Mouse (Mus musculus) megakaryocyte, embryonic 14.5 days (primary cell): ENCODE measurements at regions not wholly inside any gene's neighbourhood (a gene's known extent, or its start where the extent isn't known, plus 50 kb on each side); places are given as distances from the start of the nearest gene placed in this dataset.
A peak's percentile ranks its signal among the peaks of the same experiment; 100 is the strongest.

Experiments used
- H3K27me3 ChIP-seq: replicated peaks from 2 replicates; pipeline ENCODE3; 2012; ENCODE audit warnings: inconsistent platforms
- H3K36me3 ChIP-seq: replicated peaks from 2 replicates; pipeline ENCODE3; 2012; ENCODE audit warnings: low read length, inconsistent platforms, mixed read lengths
- H3K4me1 ChIP-seq: 2 replicates; pipeline ENCODE4 v1.6.1; 2012; ENCODE audit warnings: inconsistent platforms
- H3K4me3 ChIP-seq: replicated peaks from 2 replicates; pipeline ENCODE3; 2012; ENCODE audit warnings: moderate library complexity, mild to moderate bottlenecking, inconsistent platforms
- H3K9me3 ChIP-seq: 2 replicates; pipeline ENCODE4 v1.6.1; 2012; ENCODE audit warnings: inconsistent platforms
- FLI1 ChIP-seq: IDR thresholded peaks from 2 replicates; pipeline ENCODE4 v1.6.1; 2012; ENCODE audit warnings: low read length, inconsistent platforms, mixed read lengths
- GATA1 ChIP-seq: IDR thresholded peaks from 3 replicates; pipeline ENCODE4 v1.6.1; 2012; ENCODE audit warnings: mixed read lengths, low read length, inconsistent platforms, borderline replicate concordance

DNA sequence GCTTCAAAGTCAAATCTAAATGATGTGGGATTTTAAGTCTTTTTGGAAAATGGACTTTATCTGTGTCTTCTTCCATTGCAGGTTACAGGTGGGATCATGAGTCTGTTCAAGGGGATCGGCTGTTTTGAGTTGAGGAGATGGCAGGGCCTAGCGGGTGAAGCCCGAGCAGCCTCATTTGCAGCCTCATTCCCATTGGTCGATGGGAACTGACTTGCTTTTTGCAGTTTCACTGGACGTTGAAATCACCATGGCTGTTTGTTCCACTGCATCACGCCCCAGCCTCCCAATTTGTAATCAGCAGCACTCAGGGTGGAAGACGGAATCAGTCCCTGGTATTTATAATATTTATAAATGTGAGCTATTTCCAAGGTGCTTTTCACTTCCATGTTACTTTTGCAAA is 63.0 kb upstream of the Slc1a1 start:
- Histone ChIP-seq H3K36me3 (no peaks in the 10 kb centered on the region), H3K4me3 (no peak overlapping the region), H3K27me3 (peaks cover 6% of the 10 kb centered on the region), H3K4me1 (peaks cover 12% of the 10 kb centered on the region), H3K9me3 (no peaks in the 10 kb centered on the region)
- TF ChIP-seq FLI1 (no peak), GATA1 (no peak)

DNA sequence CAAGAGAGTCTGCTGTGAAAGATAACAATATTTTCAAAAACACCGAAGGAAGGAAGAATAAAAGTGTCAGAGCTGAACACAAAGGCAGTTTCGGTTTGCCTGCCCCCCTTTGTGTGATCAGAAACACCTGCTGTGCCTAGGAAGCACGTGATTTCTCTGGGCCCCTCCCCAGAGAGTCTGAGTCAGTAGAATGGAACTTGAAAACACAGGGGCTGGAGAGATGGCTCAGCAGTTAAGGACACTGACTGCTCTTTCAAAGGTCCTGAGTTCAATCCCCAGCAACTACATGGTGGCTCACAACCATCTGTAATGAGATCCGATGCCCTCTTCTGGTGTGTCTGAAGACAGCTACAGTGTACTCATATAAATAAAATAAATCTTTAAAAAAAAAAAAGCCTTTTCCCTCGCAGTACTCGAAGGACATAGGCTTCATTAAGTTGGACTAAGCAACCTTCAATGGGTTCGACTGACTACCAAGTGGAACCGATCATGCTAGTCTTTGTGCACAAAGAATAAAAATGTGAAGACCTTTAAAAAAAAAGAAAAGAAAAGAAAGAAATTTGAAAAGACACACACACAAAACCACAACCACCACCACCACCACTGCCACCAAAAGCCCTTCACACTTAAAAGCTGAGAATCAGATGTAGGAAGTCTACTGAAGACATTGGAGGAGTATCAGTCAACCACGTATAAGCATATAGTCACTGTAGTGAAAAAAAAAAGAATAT is 61.8 kb upstream of the Slc1a1 start:
- H3K4me3 ChIP-seq, result no peak overlapping the region
- peaks cover 2% of the 10 kb centered on the region for H3K27me3 ChIP-seq
- H3K36me3 ChIP-seq, result no peaks in the 10 kb centered on the region
- no peaks in the 10 kb centered on the region for H3K9me3 ChIP-seq
- TF ChIP-seq FLI1 (no peak), GATA1 (no peak)
- peaks cover 19% of the 10 kb centered on the region for H3K4me1 ChIP-seq

DNA sequence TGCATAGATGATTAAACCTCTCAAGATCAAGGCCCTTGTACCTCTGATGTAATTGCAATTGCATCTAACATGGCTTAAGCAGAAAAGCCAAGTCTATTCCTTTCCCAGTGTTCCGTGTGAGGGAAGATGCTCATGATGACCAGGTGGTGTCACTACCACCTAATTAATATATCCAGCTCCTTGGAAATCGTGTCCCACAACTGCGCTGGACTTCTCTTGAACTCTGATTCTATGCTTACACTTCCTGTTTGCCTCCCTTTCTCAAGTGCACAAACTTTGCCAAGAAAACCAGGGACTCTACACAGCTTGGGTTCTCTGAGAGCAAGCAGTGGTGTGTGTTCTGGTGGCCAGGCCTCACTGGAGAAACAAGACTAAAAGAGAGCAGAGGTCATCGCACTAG is 58.0 kb upstream of the Slc1a1 start:
- Histone ChIP-seq H3K4me3 (no peak overlapping the region), H3K36me3 (no peaks in the 10 kb centered on the region), H3K4me1 (peaks cover 14% of the 10 kb centered on the region), H3K27me3 (peaks cover 2% of the 10 kb centered on the region), H3K9me3 (peaks cover 4% of the 10 kb centered on the region; the same call in 1 of the 2 replicates)
- TF ChIP-seq GATA1, result no peak
- no peak for TF ChIP-seq FLI1

DNA sequence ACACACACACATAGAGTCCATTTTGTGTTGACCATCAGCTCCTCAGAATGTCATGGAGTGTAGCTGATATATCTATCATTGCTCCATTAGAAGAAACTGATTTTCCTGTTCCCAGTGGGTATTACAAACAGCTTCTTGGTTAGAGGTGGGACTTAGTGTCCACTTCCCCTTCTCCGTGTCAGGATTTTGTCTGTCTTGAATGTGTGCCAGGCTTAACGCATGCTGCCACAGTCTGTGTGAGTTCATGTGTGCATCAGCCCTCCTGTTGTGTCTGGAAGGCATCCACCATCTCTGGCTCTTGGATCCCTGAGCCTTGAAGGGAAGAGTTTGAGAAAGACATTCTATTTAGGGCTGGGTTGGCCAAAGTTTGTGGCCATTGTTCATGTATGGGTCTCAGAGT is 57.2 kb upstream of the Slc1a1 start:
- no peak for TF ChIP-seq FLI1
- no peak for TF ChIP-seq GATA1
- Histone ChIP-seq H3K4me1 (peaks cover 11% of the 10 kb centered on the region), H3K27me3 (peaks cover 2% of the 10 kb centered on the region), H3K36me3 (no peaks in the 10 kb centered on the region), H3K9me3 (peaks cover 4% of the 10 kb centered on the region; the same call in 1 of the 2 replicates), H3K4me3 (peak overlapping the region; percentile 33)

DNA sequence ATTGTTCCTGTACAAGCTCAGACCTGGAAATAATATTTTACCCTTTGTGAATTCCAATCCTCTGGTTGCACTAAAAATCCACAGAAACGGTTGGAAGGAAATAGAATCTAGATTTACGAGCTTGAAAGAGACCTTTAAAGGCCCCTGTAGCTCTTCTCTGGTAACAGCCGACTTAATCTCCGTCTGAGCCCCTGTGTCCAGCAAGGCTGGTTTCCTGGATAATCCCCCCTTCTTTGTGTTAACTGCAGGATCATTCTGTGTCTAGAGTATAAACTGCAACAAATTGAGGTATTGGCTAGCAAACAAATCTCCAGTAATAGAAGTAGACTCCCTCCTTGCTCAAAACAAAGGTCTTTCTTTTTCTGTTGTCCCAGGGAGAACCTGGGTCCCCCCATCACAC is 56.5 kb upstream of the Slc1a1 start:
- Histone ChIP-seq H3K4me3 (no peak overlapping the region), H3K27me3 (peaks cover 3% of the 10 kb centered on the region), H3K36me3 (no peaks in the 10 kb centered on the region), H3K9me3 (peaks cover 4% of the 10 kb centered on the region; the same call in 1 of the 2 replicates), H3K4me1 (peaks cover 8% of the 10 kb centered on the region)
- no peak for TF ChIP-seq FLI1
- TF ChIP-seq GATA1, result no peak

DNA sequence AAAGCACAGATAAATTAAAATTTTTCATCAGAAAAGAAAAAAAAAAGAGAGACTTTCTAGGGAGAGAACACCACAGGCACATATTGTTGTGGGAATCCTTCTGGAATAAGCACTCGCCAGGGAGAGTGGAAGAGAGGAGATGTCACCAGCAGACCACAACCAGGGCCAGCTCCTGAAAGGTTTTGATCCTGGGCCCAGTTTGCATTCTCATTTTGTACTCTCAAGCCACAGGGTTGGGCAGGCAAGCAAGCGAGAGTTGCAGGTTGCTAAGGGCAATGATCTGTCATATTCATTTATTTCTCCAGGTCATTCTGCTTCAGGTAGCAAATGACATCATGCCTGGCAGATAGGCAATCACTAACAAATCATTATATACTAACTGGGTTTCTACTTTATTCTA is 52.9 kb upstream of the Slc1a1 start:
- Histone ChIP-seq H3K4me3 (no peak overlapping the region), H3K9me3 (peaks cover 4% of the 10 kb centered on the region; the same call in 1 of the 2 replicates), H3K4me1 (peaks cover 6% of the 10 kb centered on the region), H3K36me3 (no peaks in the 10 kb centered on the region), H3K27me3 (peaks cover 6% of the 10 kb centered on the region)
- no peak for TF ChIP-seq GATA1
- TF ChIP-seq FLI1, result no peak
